Mouse (Mus musculus) thymus, adult 2 months (tissue): Measurements from ENCODE around the gene AW011738.

ENCODE experiments used
- CTCF ChIP-seq: fragments of 200-500 bp; IDR thresholded peaks from 2 replicates; pipeline ENCODE4 v1.5.1; 2012; ENCODE audit warnings: mild to moderate bottlenecking, control low read depth, low read length, moderate library complexity, borderline replicate concordance; ENCODE audit not compliant: control insufficient read depth, poor library complexity, insufficient read depth; ENCODE audit errors: extremely low read depth
- POLR2A ChIP-seq: fragments of 200-500 bp; IDR thresholded peaks from 2 replicates; pipeline ENCODE4 v1.6.1; 2012; ENCODE audit warnings: mild to moderate bottlenecking, low read length, control low read depth, moderate library complexity; ENCODE audit not compliant: control insufficient read depth, poor library complexity, insufficient read depth; ENCODE audit errors: extremely low read depth

DNA sequence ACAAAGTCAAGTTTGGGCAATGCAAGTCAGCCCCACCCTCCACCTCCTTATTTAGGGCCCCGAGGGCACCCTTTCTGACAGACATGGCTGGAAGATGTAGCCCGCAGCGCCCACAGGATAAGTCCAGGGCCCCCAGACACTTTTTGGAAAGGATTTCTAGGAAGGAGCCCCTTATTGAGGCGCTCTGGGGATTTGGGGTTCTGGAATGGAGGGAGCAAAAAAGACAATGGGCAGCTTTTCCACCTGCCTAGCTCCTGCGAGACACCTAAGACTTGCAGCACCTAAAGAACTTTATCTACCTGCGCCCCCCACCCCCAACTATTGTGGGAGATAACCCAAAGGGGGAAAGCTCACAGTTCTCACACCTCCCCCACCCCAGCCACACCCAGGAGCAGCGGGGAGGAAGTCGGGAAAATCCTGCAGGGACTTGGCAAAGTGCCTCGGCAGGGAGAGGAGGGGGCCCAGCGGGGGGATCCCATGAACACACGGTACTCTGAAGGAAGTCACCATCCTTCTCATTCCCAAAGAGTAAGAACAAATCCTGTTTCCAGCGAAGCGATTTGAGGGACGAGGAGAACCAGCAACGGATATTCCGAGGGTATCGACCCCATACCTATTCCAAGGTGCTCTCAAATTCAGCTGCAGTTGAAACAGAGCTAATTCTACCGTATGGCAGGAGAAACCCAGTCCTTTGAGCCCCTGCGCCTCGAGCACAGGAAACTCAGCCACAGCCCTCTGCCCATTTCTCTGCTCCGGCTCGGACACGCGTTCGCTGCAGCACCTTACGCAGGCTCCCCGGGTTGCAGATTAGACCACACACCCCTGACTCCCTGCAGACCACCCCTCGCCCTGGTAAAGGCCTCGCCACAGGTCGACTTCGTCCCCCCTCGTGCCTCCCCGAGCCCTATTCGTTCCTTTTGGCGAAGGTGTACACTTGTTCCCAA, 6.9 kb upstream of the AW011738 start:
- no peak for TF ChIP-seq POLR2A
- no peak for TF ChIP-seq CTCF
